Mouse (Mus musculus): ENCODE data around the gene Ireb2. TPM values are rescaled to one million over a fixed set of nuclear protein-coding genes. Genes with fewer than 3 reads are reported as not detected.
"Not testable (repeated sequence)": the region's sequence is repeated elsewhere in the genome, so short reads cannot be mapped to it uniquely, and the experiment has no call there.

Ireb2 gene
- 100 to 1,000 TPM in 14 of 26 experiments, 10 to 100 TPM in 12; 55.6 to 117 (median 101) TPM for total RNA-seq (2018; cell fraction: chromatin; rRNA removed)
- 10 to 100 TPM; 26.7 to 39.9 (median 33.8) TPM for total RNA-seq (2018; cell fraction: cytosol; rRNA removed)
- 100 to 1,000 TPM in 2 of 26 experiments, 10 to 100 TPM in 24; 46.6 to 101 (median 69.8) TPM for total RNA-seq (2018; cell fraction: nucleus; rRNA removed)
- polyA plus RNA-seq (2018): 14.5 to 26.7 TPM (median 24.9 TPM) in 3 replicates

DNA sequence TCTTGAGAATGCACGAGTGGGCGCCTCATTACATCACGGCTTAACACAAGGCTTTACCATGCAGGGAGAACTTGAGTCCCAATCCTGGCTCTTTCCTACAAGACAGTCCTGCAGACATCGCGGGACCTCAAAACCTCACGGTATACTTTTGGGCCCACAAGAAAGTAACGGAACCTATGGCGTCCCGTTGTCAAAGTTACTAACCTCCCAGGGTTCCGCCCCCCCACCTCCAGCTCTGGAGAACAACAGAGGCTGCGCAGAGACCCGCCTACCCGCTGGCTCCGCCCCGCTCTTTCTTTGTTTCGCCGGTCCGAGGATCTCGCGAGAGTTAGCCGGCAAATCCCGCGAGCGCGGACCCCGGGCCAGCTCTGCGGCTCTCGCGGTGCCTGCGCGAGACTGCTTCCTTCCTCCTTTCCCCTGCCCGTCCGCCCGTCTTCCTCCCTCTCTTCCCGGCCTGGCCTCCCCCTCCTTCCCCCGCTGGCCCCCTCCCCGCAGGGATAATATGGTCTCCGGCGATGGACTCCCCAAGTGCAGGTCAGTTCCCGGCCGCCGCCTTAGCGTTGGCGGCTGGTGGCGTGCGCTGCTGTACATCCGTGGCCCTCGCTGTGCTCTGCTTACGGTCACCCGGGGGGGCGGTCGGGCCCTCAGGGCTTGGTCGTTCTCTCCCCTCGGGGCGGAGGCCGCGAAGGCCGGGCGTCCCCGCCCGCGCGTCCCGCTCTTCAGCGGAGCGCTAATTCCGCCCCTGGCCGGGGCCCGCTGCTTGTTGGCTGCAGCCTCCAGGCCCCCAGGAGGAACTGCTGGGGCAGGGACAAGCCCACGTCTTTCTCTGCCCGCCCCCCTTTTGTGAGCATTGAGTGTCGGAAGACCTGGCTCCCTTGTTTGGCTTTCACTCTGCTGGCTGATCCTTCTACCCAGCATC is at the start of gene Ireb2:
Gene Ireb2, plus strand, starts transcription at position 427 of the 919 bp plus-strand sequence.
- WGBS (ENCODE audit: missing documents): under 1% methylated on average over 63 of the region's 72 CpGs
- peak within 1 kb of the TSS; percentile 28 for H3K27ac ChIP-seq
- peaks cover 22% of the 10 kb centered on the region for H3K36me3 ChIP-seq (ENCODE audit: inconsistent target)
- H3K79me2 ChIP-seq (ENCODE audit: inconsistent target): peaks cover 51% of the 10 kb centered on the region
- H3K4me3 ChIP-seq (ENCODE audit: inconsistent target): peak within 1 kb of the TSS; percentile 75

DNA sequence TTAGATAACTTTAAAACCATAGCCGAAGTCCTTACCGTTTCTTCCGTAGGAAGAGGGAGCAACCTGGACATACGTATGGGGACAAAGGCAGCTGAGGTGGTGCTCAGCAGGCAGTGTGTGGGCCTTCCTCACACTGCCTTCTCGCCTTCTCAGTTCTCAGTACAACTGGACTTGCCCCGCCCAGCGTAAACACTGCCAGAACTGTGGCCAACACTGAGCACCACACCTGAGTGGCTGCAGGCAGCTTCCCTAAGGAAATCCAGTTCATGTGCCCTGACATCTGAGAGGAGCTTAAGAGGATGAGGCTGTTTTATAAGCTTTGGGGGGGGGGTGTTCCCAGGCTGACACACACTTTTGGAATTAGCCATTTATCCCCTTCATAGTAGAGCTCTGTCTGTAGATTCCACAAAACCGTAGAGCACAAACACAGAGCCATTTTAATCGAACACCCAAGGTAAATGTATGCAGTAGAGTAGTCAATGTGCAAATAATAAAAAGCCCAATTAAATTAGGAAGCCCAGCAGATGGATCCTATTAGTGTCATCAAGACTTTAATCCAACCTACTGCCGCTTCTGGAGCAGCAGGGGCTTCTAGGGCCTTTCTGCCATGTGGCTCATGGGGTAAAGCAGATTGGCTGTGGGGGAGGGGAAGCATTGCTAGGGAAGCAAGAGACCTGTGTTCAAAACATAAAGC is 46.9 kb upstream of the Ireb2 start:
- H3K79me2 ChIP-seq (ENCODE audit: inconsistent target): no peaks in the 10 kb centered on the region
- no peaks in the 10 kb centered on the region for H3K36me3 ChIP-seq (ENCODE audit: inconsistent target)
- no peak overlapping the region for H3K27ac ChIP-seq
- no peak overlapping the region for H3K4me3 ChIP-seq (ENCODE audit: inconsistent target)
- WGBS (ENCODE audit: missing documents): 85% methylated on average over 10 of the region's 10 CpGs

DNA sequence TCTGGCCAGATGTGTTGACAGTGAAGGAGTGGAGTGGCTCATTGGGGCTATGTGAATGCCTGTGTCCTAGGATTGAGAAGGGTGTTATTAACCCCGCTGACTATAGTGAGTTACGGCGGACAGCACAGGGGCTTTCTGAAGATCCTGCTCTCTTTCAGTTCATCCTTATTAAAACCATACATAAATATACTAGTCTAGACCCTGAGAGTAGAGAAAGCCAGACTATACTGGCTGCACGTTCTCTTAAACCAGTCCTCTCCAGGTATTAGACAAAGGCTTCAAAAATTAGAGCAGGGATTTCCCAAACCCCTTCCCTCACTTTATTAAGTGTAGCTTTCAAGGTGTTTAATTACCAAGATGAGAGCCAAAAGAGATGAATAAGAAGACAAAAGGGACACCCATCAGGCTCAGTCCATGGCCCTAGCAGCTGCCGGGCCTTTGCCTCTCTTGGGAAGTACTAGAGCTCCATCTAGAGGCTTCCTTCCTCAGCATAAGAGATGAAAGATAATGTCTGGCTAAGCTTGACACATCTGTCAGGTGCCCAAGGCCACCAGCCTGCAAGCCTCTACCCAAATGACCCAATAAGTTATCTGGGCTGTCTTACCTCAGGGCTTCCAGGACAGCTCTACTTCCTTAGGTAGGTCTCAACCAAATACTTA is 42.0 kb upstream of the Ireb2 start:
- Histone ChIP-seq H3K79me2 (ENCODE audit: inconsistent target) (no peaks in the 10 kb centered on the region), H3K4me3 (ENCODE audit: inconsistent target) (no peak overlapping the region), H3K27ac (no peak overlapping the region), H3K36me3 (ENCODE audit: inconsistent target) (no peaks in the 10 kb centered on the region)
- 69% methylated on average over 5 of the region's 5 CpGs for WGBS (ENCODE audit: missing documents)

DNA sequence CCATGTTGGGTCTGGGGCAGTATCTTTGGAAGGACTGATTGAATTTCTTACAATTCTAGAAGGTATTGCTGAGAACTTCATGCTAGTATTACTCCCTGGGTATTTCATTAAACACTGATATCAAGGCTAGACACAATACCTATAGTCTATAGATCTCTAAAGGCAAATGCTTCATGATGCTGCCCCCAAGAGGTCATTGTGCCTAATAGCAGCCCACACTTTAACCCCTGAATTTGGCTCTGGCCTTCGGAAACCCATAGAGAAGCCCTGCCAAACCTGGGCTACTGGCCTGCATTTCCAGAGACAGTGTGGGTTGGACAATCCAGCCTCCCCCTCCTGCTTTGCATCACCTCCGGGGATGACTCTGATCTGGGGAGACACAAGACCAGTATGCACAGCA is 33.8 kb upstream of the Ireb2 start:
- 32% methylated on average over 2 of the region's 2 CpGs for WGBS (ENCODE audit: missing documents)
- no peaks in the 10 kb centered on the region for H3K79me2 ChIP-seq (ENCODE audit: inconsistent target)
- H3K27ac ChIP-seq: no peak overlapping the region
- no peak overlapping the region for H3K4me3 ChIP-seq (ENCODE audit: inconsistent target)
- no peaks in the 10 kb centered on the region for H3K36me3 ChIP-seq (ENCODE audit: inconsistent target)

DNA sequence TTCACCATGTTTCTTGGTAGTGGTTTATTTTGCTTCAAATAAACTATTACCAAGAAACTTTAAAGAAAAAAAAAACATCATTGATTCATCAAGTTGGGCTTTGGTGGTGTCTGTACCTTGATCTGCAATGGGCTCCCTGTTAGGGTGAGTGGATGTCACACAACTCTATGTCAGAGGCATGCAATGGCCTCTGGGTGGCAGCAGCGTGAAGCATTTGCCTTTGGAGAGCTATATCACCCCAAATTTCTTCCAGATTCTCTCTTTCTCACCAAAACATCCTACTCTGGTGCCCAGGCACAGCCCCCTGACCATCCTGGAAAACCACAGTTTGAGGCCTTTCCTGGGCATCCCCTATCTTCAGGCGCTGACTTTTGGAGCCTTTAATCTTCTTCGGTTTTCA is 33.0 kb upstream of the Ireb2 start:
- Histone ChIP-seq H3K79me2 (ENCODE audit: inconsistent target) (no peaks in the 10 kb centered on the region), H3K27ac (no peak overlapping the region), H3K36me3 (ENCODE audit: inconsistent target) (no peaks in the 10 kb centered on the region), H3K4me3 (ENCODE audit: inconsistent target) (no peak overlapping the region)
- WGBS (ENCODE audit: missing documents): 43% methylated on average over 3 of the region's 3 CpGs

DNA sequence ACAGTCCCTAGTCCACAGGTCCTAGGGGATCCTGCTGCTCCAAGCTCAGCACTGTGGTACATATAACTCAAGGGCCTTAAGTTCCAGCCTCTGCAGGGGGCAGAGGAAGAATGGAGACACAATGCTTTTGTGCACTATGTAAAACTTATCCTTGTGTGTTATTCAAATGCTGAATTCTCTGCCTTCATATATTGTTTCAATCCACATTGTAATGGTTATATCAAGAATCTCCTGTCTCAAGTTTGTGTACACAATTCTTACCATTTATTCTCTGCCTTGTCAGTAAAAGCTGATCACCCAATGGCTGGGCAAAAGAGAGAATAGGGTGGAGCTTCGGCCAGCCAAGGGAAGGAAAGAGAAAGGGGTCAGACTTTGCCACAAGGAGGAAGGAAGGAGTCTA is 29.8 kb upstream of the Ireb2 start:
- WGBS (ENCODE audit: missing documents): 45% methylated on average over 1 of the region's 1 CpGs
- Histone ChIP-seq H3K36me3 (ENCODE audit: inconsistent target) (no peaks in the 10 kb centered on the region), H3K79me2 (ENCODE audit: inconsistent target) (no peaks in the 10 kb centered on the region), H3K27ac (no peak overlapping the region), H3K4me3 (ENCODE audit: inconsistent target) (no peak overlapping the region)

DNA sequence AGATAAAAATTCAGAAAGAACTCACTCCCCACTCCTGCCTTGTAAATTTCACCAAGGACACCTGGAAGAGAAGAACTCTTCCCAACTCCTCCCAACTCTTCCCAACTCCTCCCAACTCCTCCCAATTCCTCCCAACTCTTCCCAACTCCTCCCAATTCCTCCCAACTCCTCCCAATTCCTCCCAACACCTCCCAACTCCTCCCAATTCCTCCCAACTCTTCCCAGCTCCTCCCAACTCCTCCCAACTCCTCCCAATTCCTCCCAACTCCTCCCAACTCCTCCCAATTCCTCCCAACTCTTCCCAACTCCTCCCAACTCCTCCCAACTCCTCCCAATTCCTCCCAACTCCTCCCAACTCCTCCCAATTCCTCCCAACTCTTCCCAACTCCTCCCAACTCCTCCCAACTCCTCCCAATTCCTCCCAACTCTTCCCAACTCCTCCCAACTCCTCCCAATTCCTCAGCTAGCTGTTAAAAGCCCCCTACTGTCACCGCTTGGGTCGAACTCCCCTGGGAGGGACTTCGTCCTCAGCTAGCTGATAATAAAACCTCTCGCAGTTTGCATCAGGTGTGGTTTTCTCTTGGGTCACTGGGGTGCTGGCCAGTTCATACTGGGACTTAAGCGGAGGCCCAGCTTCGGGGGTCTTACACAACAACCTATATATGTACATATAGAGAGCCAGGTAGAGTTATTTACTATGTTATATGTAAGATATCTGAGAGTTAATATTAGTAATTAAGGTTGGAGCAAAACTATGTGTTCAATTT is 27.5 kb upstream of the Ireb2 start:
- H3K36me3 ChIP-seq (ENCODE audit: inconsistent target); H3K27ac ChIP-seq; H3K79me2 ChIP-seq (ENCODE audit: inconsistent target); H3K4me3 ChIP-seq (ENCODE audit: inconsistent target): not testable (repeated sequence)
- WGBS (ENCODE audit: missing documents): 91% methylated on average over 6 of the region's 6 CpGs

DNA sequence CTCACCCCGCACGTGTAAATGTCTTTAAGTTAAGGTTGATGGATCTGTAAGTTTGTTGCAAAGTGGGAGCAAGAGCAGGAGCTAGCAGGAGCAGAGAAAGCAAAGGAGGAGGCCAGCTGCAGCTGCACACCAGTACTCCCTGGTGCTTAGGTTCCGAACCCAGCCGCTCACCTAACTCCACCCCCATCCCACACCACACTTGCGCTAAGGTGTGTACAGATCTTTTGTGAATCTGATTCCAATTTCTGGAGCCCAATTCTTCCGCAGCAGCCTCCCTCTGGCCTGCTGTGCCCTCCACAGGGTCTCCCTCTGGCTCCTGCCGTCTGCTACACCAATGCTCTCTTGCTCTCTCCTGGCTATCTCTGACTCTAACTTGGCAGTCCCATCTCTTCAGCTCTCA is 25.8 kb upstream of the Ireb2 start:
- H3K4me3 ChIP-seq (ENCODE audit: inconsistent target): no peak overlapping the region
- WGBS (ENCODE audit: missing documents): 87% methylated on average over 7 of the region's 7 CpGs
- H3K36me3 ChIP-seq (ENCODE audit: inconsistent target): no peaks in the 10 kb centered on the region
- H3K27ac ChIP-seq: no peak overlapping the region
- no peaks in the 10 kb centered on the region for H3K79me2 ChIP-seq (ENCODE audit: inconsistent target)

DNA sequence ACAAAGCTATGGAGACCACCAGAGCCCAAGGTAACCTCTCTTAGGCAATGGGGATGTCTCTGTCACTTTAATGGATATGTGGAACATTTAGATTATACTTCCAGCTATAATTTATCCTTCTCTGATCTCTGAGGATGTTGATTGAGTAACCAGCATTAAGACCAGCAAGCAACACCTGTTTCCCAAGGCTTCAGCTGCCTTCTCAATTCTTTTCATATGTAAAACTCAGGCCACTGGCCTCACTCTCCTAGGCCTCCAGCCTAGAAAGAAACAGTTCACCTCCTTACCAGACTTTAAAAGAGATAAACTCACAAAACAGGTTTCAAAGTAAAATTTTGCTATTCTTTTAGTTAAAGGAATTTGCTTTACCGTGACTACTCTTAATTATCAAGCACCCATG is 23.4 kb upstream of the Ireb2 start:
- WGBS (ENCODE audit: missing documents): 100% methylated on average over 1 of the region's 1 CpGs
- Histone ChIP-seq H3K79me2 (ENCODE audit: inconsistent target) (no peaks in the 10 kb centered on the region), H3K4me3 (ENCODE audit: inconsistent target) (no peak overlapping the region), H3K27ac (no peak overlapping the region), H3K36me3 (ENCODE audit: inconsistent target) (no peaks in the 10 kb centered on the region)

DNA sequence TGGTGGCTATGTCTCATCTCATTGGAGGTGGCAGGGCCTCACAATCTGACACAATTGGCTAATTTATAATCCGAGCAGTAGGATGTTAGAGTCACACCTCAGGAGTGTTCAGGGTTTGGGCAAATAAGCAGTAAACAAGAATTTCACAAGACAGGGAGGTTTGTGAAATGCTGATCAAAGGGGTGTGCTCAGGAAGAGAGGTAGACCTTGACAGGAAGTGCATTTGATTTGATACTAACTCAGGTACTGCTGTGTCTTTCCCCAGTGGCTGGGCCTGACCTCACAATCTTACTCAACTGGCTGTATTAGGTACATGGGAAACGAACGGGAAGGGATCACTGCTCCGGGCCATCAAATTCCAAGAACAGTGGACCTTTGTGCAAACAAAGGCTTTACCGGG is 21.3 kb upstream of the Ireb2 start:
- H3K27ac ChIP-seq: no peak overlapping the region
- 89% methylated on average over 4 of the region's 5 CpGs for WGBS (ENCODE audit: missing documents)
- H3K4me3 ChIP-seq (ENCODE audit: inconsistent target): no peak overlapping the region
- no peaks in the 10 kb centered on the region for H3K79me2 ChIP-seq (ENCODE audit: inconsistent target)
- no peaks in the 10 kb centered on the region for H3K36me3 ChIP-seq (ENCODE audit: inconsistent target)

DNA sequence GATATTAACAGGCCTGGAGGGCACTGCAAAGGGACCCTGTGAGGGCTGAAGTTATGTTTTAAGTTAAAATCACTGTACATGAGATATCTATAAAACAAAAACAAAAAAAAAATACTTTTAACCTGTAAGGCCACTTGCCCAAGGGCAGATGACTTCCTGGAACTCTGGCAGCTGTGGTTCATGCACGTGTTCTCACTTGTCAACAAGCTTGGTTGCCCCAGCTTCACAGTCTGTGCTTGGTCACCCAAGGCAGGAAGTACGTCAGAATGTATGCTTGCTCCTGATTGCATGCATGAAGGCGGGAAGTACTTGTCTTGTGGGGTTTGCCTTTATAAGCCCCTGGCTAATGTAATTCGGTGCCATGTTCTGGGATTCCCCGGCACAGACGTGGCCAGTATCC is 19.7 kb upstream of the Ireb2 start:
- WGBS (ENCODE audit: missing documents): 65% methylated on average over 6 of the region's 6 CpGs
- no peaks in the 10 kb centered on the region for H3K36me3 ChIP-seq (ENCODE audit: inconsistent target)
- H3K4me3 ChIP-seq (ENCODE audit: inconsistent target): no peak overlapping the region
- no peaks in the 10 kb centered on the region for H3K79me2 ChIP-seq (ENCODE audit: inconsistent target)
- no peak overlapping the region for H3K27ac ChIP-seq

DNA sequence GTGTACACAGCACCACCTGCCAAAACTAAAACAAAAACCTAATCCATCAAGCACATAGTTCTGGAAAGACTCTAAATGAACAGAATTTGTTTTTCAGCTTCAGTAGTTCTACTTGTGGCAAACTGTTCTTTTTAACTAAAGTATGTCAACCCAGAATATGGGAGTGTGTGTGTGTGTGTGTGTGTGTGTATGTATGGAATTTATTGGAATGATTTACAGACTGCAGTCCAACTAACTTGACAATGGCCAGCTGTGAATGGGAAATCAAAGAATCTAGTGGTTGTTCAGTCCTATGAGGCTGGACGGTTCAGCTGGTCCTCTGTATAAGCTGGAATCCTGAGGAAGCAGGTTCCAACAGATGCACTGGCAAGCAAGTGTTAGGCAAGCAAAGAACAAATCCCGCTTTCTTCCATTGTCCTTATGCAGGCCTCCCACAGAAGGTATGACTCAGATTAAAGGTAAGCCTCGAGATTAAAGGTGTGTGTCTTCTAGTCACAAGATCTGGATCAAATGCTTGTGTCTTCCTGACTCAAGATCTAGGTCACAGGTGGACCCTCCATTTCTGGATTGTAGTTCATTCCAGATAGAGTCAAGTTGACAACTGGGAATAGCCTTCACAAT is 18.9 kb upstream of the Ireb2 start:
- WGBS (ENCODE audit: missing documents): 91% methylated on average over 3 of the region's 3 CpGs
- H3K36me3 ChIP-seq (ENCODE audit: inconsistent target): no peaks in the 10 kb centered on the region
- H3K79me2 ChIP-seq (ENCODE audit: inconsistent target): no peaks in the 10 kb centered on the region
- no peak overlapping the region for H3K27ac ChIP-seq
- no peak overlapping the region for H3K4me3 ChIP-seq (ENCODE audit: inconsistent target)

DNA sequence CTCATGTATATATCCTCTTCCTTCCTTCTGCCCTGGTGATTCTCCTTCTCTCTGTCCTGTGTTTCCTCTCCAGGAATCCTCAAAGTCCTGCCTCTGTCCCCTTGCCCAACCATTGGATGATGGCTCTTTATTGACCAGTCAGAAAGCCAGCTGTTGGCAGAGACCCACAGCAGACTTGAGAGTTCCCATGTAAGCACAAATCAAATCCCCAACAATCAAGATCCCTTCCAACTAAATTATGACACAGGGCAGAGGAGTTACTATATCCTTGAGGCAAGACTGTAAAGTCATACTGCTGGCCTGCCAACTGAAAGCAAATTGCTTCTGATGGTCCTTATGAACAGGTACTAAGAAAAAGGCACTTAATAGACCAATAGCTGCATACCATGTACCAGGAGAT is 15.4 kb upstream of the Ireb2 start:
- no peak overlapping the region for H3K4me3 ChIP-seq (ENCODE audit: inconsistent target)
- H3K36me3 ChIP-seq (ENCODE audit: inconsistent target): no peaks in the 10 kb centered on the region
- H3K79me2 ChIP-seq (ENCODE audit: inconsistent target): no peaks in the 10 kb centered on the region
- no peak overlapping the region for H3K27ac ChIP-seq

DNA sequence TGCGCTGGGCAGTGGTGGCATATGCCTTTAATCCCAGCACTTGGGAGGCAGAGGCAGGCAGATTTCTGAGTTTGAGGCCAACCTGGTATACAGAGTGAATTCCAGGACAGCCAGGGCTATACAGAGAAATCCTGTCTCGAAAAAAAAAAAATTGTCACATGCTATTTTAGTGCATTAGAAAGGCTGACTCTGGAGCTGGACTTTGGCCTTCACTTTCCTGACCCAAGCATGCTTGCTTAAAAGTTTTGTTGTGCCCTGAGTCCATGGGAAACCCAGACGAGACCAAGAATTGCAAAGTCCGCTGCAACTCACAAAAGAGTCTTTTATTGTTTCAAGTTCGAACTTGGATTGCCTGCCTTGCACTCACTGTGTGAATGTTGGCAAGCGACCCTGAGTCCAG is 10.6 kb upstream of the Ireb2 start:
- H3K79me2 ChIP-seq (ENCODE audit: inconsistent target); H3K4me3 ChIP-seq (ENCODE audit: inconsistent target); H3K36me3 ChIP-seq (ENCODE audit: inconsistent target); H3K27ac ChIP-seq: not testable (repeated sequence)
- WGBS (ENCODE audit: missing documents): 84% methylated on average over 4 of the region's 6 CpGs

All from macrophage (primary cell).